Mouse (Mus musculus) spleen, adult 18-20 months (tissue): Measurements from ENCODE around the gene Ccdc167.

Experiments
- DNase-seq, 2 experiments: peaks; one replicate each; pipeline ENCODE4 v3.0.0; 2022; ENCODE audit warnings: mixed read lengths in 2 of 2

Gene Ccdc167

GRCm38 (mm10) chr17:29716732-29717445 is at the start of gene Ccdc167:
Gene Ccdc167, minus strand, starts transcription at chr17:29717044.
- DNase-seq, result peak; percentile 93 to 95

GRCm38 (mm10) chr17:29765380-29765779 is 48.5 kb upstream of the Ccdc167 start:
- no peak for DNase-seq

- peak in 1 of 2 experiments; percentile 62 for DNase-seq
Measured at GRCm38 (mm10) chr17:29762551-29762950, 45.7 kb upstream of the Ccdc167 start.

GRCm38 (mm10) chr17:29761938-29762337 is 45.1 kb upstream of the Ccdc167 start:
- DNase-seq, result no peak

- DNase-seq, result no peak
Measured at GRCm38 (mm10) chr17:29760404-29761375, 43.8 kb upstream of the Ccdc167 start.

GRCm38 (mm10) chr17:29759963-29760362 is 43.1 kb upstream of the Ccdc167 start:
- DNase-seq, result no peak

- no peak for DNase-seq
Measured at GRCm38 (mm10) chr17:29756381-29756780, 39.5 kb upstream of the Ccdc167 start.

- DNase-seq, result no peak
Measured at GRCm38 (mm10) chr17:29754510-29754909, 37.7 kb upstream of the Ccdc167 start.

GRCm38 (mm10) chr17:29747466-29747865 is 30.6 kb upstream of the Ccdc167 start:
- DNase-seq, result no peak

- no peak for DNase-seq
Measured at GRCm38 (mm10) chr17:29737849-29738804, 21.3 kb upstream of the Ccdc167 start.

- DNase-seq, result no peak
Measured at GRCm38 (mm10) chr17:29736448-29737014, 19.7 kb upstream of the Ccdc167 start.

- DNase-seq, result no peak
Measured at GRCm38 (mm10) chr17:29732522-29732921, 15.7 kb upstream of the Ccdc167 start.

- no peak for DNase-seq
Measured at GRCm38 (mm10) chr17:29731953-29732325, 15.1 kb upstream of the Ccdc167 start.

GRCm38 (mm10) chr17:29731266-29731952 is 14.6 kb upstream of the Ccdc167 start:
- DNase-seq, result no peak

- DNase-seq, result no peak
Measured at GRCm38 (mm10) chr17:29730510-29731265, 13.8 kb upstream of the Ccdc167 start.

- no peak for DNase-seq
Measured at GRCm38 (mm10) chr17:29728082-29728481, 11.2 kb upstream of the Ccdc167 start.

- no peak for DNase-seq
Measured at GRCm38 (mm10) chr17:29725027-29725620, 8.3 kb upstream of the Ccdc167 start.

- DNase-seq, result no peak
Measured at GRCm38 (mm10) chr17:29724610-29725009, 7.8 kb upstream of the Ccdc167 start.

GRCm38 (mm10) chr17:29720755-29721365 is 4.0 kb upstream of the Ccdc167 start:
- no peak for DNase-seq
